Mouse (Mus musculus) thymus, postnatal 4 days (tissue): Measurements from ENCODE around the gene Nfya.
A peak's percentile ranks its signal among the peaks of the same experiment; 100 is the strongest.

Experiments
- DNase-seq: peaks from one replicate; pipeline ENCODE4 v3.0.0; 2021

Gene Nfya

DNA sequence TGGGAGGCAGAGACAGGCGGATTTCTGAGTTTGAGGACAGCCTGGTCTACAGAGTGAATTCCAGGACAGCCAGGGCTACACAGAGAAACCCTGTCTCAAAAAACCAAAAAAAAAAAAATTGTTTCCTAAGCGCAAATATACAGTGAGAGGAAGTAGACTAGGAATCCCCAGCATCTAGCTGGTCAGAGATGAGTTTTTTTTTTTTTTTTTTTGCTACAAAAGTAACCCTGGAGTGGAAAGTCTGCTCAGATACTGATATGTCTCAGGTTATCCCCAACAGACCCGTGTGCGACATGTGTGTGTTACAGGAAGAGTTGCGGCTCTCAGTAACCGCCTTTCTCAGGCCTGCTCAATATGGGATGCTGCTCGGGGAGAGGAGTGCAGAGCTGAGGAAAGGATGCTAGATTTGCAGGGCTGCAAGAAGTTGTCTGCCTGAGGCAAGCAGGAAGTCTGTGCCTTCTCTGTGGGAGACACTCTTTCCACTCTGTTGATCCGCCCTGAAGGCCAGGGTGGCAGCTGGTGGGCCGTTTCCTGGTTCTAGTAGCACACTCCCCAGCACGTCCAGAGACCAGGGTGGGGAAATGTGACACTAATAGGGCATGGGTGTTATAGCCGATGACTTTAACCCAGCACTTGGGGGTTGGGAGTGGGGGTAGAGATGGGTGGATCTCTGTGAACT is 18.3 kb upstream of the Nfya start:
- peak; percentile 53 for DNase-seq

DNA sequence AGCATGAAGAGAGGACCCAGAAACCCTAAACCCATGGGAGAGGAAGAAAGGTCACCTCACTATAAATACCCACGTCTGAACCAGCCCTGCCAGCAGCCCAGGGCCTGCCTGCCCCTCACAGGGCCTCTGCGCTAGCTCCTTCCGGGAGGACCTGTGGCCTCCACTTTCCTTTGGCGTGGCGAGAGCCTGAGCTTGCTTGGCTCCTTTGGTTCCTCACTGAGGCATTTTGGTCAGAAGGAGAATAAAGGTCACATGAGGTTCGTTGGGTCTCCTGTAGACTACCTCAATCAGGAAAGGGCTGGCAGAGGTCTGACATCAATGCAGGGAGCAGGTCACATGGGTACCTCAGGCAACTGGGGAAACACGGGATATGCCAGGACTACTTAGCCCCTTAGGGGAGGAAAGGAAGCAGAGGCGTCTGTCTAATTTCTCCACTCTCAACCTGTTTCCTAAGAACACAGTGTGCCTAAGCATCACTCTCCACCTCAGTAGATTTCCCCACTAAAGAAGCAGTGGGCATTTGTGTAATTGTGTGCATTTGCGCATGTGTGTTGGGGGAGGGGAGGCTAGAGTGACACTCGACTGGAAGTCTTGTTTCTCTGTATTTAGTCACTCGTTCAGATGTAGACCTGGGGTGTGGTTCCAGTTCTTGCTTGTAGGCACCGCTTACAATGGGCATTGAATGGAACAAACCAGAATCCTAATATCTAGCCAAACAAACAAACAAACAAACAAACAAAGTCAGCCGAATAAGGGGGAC is 17.5 kb upstream of the Nfya start:
- peak; percentile 48 for DNase-seq

GRCm38 (mm10) chr17:48425823-48426612 is 16.3 kb upstream of the Nfya start:
- peak; percentile 55 for DNase-seq

DNA sequence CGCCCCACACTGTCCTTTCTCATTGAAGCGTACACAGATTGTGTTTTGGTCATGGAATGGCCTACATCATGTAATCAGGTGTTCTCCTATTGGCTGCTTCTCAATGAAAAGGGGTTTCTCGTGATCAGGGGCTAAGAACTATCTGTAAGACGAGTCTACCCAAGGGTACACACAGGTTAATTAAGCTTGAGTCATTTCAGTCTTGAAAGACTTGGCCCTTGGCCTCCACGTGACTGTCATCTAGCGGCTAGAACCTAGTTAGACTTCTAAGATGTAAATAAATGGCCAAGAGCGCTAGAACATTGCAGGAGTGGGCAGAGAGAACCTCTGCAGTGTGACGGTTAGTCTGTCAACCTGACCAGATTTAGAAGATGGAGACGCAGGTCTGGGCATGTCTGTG is 14.5 kb upstream of the Nfya start:
- DNase-seq, result no peak

- no peak for DNase-seq
Observed at GRCm38 (mm10) chr17:48419571-48419970, 9.9 kb upstream of the Nfya start.

DNA sequence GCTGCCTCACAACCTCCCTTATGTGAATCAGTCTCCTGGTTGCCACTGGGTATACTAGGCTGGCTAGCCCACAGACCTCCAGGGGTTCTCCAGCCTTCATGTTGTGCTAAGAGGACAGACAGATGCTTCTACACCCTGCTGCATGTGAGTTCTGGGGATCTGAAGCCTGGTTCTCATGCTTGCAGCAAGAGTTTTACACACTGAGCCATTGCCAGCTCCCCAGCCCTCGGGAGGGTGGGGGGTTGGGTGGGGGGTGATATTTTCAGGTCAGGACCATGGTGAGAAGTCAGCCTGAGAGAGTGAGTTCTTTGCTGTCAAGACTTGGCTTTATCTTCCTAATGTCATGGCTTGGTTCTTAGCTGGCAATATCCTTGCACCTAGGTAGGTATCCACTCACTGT is 9.1 kb upstream of the Nfya start:
- no peak for DNase-seq

- no peak for DNase-seq
Observed at GRCm38 (mm10) chr17:48418174-48418573, 8.5 kb upstream of the Nfya start.

DNA sequence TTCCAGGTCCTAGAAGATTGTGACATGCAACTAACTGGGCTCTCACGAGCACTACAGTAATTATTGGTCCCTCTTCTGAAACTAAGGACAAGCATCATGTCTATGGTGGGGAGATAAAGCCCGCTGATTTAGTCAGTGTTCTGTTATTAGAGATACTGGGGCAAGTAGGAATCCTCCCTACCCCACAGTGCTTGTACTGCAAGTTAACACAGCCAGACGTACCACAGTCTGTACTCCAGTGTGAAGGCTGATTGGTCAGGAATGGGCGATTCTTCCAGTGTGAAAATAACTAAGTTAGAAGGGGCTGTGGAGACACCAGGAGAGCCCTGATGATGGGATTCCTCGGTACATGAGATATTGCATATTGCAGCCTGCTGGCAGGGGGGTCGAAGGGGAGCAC is 7.8 kb upstream of the Nfya start:
- no peak for DNase-seq

GRCm38 (mm10) chr17:48416425-48417195 is 6.9 kb upstream of the Nfya start:
- peak; percentile 90 for DNase-seq

DNA sequence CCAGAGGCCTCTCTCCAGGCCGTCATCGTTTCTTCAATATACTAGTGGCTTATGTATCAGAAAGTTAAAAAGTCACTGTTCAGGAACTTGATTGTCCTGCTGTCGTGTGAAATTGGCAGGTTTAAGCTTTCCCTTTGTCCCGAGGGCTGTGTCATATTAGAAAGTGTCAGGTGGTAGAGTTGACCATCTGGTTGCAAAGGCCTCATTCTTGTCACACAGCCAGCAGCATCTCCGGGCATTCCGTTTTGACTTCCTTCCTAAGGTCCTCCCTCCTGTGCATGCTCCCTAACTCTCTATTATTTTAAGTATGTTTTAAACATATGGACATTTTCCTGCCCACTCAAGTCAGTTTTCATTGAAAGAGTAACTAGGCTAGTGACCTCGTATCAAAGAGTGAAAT is 6.3 kb upstream of the Nfya start:
- DNase-seq, result no peak

- DNase-seq, result no peak
Observed at GRCm38 (mm10) chr17:48411241-48411640, 1.5 kb upstream of the Nfya start.

DNA sequence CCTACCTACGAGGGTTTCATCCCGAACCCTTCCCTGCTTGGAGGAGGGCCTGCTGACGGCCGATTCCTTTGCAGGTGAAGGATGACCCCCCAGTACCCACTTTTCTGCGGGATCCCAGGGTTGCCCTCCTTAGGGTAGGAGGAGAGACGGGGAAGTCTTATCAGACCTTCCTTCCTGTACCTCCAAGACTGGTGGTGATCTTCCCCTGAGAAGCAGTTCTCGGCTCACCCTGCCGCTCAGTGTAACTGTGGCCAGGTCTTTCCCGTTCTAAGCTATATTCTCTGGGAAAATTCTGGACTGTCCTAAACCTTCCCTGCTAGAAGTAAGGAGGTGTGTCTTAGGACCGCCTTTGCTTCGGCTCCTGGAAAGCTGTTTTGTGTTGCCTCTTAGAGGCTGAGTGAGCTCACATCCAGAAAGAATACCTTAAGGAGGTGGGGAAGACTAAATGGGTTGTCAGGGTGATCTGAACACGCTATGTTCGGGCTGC is 636 bp upstream of the Nfya start:
- DNase-seq, result no peak

DNA sequence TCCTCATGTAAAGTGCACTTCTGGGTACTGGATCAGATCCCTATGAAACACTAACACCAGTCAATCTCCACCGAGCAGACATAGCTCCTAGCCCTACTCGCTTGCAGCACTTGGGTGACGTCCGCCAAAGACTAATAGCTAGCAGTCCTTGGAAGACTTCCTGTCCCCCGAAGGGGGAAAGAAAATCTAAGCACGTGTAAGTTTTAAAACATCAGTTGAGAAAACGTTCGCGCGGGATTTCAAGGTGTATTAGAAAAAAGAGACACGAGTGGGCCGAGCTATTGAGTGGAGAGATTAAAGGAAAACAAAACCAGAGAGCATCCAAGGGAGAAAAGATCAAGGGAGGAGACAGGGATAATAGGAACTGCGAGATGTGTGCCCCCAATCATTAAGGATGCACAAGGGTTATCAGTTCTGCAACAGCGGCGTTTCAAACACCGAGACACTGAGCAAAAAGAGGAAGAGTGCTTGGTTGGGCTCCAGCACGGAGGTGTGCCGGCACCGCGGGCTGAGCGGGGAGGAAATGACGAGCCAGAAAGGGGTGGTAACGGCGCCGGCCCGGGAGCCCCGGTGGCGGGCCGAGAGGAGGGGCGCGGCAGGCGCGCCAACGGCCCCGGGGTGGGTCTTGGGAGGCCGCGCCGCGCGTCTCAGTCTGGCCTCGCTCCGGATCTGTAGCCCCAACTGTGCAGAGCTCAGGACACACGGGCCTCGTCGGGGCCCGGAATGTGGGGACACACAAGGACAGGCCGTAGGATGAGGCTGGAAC is 997 bp downstream of the Nfya start:
- peak; percentile 89 for DNase-seq

DNA sequence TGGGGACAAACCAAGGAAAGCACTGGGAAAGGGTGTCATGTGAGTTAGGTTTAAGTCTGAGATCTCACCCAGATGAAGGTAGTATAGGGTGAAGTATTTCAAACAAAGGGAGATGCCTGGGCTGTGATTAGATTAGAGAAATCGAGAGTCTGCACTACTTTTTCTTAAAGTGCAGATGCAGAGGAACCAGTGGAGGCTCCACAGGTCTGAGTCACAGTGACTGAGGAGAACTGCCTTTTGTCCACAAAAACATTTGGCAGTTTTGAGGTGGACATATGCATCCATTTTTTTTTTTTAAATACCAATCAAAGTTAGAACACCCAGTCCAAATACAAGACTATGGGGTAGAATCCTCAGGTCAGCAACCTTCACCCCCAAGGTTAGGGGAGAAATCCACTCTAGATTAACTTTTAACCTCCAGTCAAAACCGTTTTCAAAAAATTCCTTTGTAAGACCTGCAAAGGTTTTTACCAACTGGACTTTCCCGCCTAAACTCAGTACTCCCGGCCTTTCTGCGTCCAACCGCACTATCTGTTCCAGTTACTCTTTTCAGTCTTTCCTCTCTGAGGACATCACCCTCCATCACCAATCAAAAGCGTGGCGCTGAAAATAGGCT is 1.7 kb downstream of the Nfya start:
- DNase-seq, result no peak

DNA sequence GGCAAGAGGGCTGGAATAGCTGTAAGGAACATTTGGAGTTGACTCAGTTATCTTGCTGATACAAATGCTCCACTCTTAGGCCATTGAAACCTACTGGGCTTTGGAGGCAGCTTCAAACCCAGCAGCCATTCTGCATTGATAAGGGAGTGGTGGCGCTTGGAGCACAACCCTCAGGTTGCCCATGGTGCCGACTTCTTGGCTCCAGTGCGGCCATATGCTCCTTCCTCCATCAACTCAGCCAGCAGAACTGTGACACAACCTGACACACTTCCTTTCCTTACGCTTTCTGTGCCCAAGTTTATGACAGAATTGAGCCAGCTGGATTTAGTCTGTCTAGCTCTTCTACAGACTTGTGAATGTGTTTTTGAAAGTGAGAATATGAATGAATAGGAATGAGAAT is 2.6 kb downstream of the Nfya start:
- DNase-seq, result no peak

DNA sequence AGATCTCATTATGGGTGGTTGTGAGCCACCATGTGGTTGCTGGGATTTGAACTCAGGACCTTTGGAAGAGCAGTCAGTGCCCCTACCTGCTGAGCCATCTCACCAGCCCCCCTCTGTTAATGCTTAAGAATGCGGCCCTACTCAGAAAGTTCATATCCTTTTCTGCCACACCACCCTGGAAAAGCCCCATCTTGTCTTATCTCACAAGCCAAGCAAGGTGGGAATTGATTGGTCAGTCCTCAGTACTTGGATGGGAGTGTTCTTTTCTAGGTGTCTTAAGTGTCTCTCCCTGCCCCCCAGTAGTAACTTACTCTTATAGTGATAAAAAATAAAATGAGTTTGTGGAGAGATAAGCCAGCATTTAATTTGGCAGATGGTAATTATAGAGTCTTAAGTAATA is 5.0 kb downstream of the Nfya start:
- no peak for DNase-seq

DNA sequence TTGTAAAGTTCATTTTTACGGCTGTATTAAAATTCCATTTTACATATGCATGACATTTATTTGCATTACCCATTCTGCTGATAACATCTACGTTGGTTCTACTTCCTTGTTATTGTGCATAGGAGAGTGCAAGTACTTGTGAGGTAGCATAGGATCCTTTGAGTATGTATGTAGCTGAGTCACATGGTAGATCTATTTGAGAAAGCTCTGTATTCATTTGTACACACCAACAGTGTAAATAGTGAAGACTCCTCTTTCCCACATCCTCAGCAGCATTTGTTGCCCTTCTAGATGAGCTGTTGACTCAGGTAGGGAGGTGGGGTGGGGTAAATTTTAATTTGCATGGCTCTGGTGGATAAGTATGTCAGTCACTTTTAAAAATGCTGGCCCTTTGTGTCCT is 5.9 kb downstream of the Nfya start:
- no peak for DNase-seq

DNA sequence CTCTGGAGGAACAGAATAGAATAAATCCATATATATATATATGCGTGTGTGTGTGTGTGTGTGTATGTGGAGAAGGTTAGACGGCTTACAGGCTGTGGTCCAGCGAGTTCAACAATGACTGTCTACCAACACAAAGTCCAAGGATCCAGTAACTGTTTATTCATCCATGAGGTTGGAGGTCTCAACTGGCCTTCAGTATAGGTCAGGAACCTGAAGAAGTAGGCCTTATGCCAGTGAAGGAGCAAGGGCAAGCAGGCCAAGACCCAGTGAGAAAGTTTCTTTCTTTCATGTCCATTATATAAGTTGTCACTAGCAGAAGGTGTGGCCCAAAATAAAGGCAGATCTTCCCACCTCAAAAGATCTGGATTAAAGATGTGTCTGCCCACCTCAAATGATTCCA is 7.0 kb downstream of the Nfya start:
- DNase-seq, result no peak

DNA sequence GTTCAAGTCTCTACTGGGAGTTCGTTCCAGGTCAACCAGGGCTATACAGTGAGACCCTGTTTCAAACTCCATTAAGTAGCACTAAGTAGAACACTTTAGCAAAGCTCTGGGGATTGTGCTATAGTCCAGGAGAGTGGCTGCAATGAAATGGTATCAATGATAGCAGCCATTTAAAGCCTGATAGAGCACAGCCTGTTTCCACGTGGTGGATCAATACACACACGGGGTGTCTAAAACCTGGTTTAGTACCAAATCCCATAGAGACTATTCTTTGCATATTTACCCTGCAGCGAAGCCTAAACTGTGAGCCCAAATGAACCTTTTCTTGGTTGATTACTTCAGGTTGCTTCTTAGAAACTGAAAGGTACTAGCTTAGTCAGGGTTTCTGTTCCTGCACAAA is 8.0 kb downstream of the Nfya start:
- DNase-seq, result no peak

GRCm38 (mm10) chr17:48392616-48393015 is 17.1 kb downstream of the Nfya start:
- no peak for DNase-seq

GRCm38 (mm10) chr17:48391446-48391845 is 18.3 kb downstream of the Nfya start:
- DNase-seq, result no peak

DNA sequence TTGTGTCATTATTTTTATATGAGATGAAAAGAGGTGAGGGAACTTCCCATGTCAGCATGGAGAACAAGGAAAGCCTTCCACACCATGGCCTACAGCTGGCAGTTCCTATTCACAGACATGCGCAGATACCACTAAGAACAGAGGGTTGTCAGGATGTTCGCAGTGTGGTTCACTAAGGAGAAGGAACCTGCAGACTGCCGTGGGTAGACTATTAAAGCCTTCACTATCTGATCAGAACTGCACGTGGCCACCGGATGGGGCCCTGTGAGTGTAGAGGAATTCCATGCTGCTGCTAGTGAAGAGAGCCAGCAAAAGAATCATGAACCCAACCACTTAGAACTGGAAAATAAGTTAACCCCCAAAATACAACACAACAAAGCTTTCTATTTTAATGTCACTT is 20.3 kb downstream of the Nfya start:
- no peak for DNase-seq
